Comparison of ENCODE assay signal across 23 mouse cellular contexts in the genomic region with DNA sequence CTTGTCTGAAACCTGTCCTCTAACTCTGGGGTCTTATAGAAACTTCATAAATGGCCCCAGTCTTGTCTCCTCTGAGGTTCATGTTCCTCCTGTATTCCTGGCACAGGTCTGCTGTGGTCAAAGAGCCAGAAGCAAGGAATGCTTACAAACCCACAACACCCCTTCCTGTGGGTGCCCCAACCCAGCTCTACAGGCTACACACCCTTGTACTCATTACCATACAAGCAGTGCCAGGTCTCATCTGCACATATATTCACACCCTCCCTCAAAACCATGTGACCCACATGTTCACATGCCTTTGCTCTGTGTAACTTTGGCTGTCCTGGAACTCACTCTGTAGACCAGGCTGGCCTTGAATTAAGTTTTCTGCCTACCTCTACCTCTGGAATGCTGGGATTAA. TPM values are rescaled to one million over a fixed set of nuclear protein-coding genes. Genes with fewer than 3 reads are reported as not detected.
A peak's percentile ranks its signal among the peaks of the same experiment; 100 is the strongest.
DNase-seq lines count a peak whose midpoint lies in the region; ATAC-seq and TF ChIP-seq lines count a peak whose summit lies in the region.
"Had no signal": no experiment of that assay in that cellular context is flagged by ENCODE, and none has a peak within 500 bp of the region (broad histone marks: within the 10 kb centered on the region; RNA-seq: fewer than 3 reads in every experiment).

No protein-coding gene starts in this region.

- TF ChIP-seq POLR2A in lung, adult 2 months (IDR thresholded peaks at IDR 0.05; ENCODE audit: borderline replicate concordance, extremely low read depth, low read depth, low read length), result no peak

- no peak for DNase-seq in forebrain, postnatal 0 days
- no peak for DNase-seq in lung, adult 2 months
- DNase-seq in cerebellum, adult 8-10 months, result no peak
- DNase-seq in c-Kit-positive CD71-positive TER-119-positive erythroid progenitor cells, embryonic 14.5 days (ENCODE audit: low spot score), result no peak
- DNase-seq in kidney, postnatal 36 days, result no peak
- DNase-seq: adrenal gland, adult 8-10 months; cerebellum, postnatal 10 days; gastrocnemius, adult 2 months; left cerebral cortex, postnatal 4 days had no signal

- ATAC-seq in forebrain, embryonic 12.5 days (ENCODE audit: low FRiP score), result no peak
- no peak for ATAC-seq in forebrain, postnatal 0 days
- peak; percentile 48; the same call in 1 of the 2 replicates for ATAC-seq in lung, embryonic 16.5 days (ENCODE audit: low read depth)
- 0 out of 2 replicates have a peak, but pooled peaks have one; percentile 26 for ATAC-seq in forebrain, embryonic 15.5 days (replicated peaks)
- ATAC-seq: intestine, embryonic 16.5 days; midbrain, embryonic 15.5 days had no signal

- H3K4me1 ChIP-seq in forebrain, embryonic 12.5 days, result no peaks in the 10 kb centered on the region
- no peaks in the 10 kb centered on the region for H3K4me1 ChIP-seq in forebrain, postnatal 0 days (ENCODE audit: insufficient read depth)
- H3K4me1 ChIP-seq in lung, embryonic 16.5 days (replicated peaks; ENCODE audit: control insufficient read depth, insufficient read depth, low read length), result no peaks in the 10 kb centered on the region
- H3K4me1 ChIP-seq in lung, adult 2 months (ENCODE audit: control insufficient read depth, insufficient read depth, low read length), result no peaks in the 10 kb centered on the region
- no peaks in the 10 kb centered on the region for H3K4me1 ChIP-seq in forebrain, embryonic 15.5 days
- H3K4me1 ChIP-seq: heart, embryonic 12.5 days; midbrain, embryonic 15.5 days had no signal

- H3K9me3 ChIP-seq in forebrain, embryonic 12.5 days, result no peaks in the 10 kb centered on the region
- no peaks in the 10 kb centered on the region for H3K9me3 ChIP-seq in forebrain, postnatal 0 days (ENCODE audit: low read length)
- no peaks in the 10 kb centered on the region for H3K9me3 ChIP-seq in lung, embryonic 16.5 days (ENCODE audit: control insufficient read depth, low read length)
- no peaks in the 10 kb centered on the region for H3K9me3 ChIP-seq in forebrain, embryonic 15.5 days
- H3K9me3 ChIP-seq: heart, embryonic 12.5 days; midbrain, embryonic 15.5 days had no signal

- no peaks in the 10 kb centered on the region for H3K27me3 ChIP-seq in forebrain, embryonic 12.5 days
- H3K27me3 ChIP-seq in forebrain, postnatal 0 days (ENCODE audit: insufficient read depth, low read length), result no peaks in the 10 kb centered on the region
- H3K27me3 ChIP-seq in lung, embryonic 16.5 days (ENCODE audit: control insufficient read depth, insufficient read depth, low read depth, low read length), result no peaks in the 10 kb centered on the region
- no peaks in the 10 kb centered on the region for H3K27me3 ChIP-seq in forebrain, embryonic 15.5 days
- H3K27me3 ChIP-seq: midbrain, embryonic 15.5 days had no signal

- peaks cover 16% of the 10 kb centered on the region; the same call in 1 of the 2 replicates for H3K36me3 ChIP-seq in forebrain, embryonic 12.5 days (replicated peaks)
- no peaks in the 10 kb centered on the region for H3K36me3 ChIP-seq in forebrain, postnatal 0 days (ENCODE audit: insufficient read depth)
- no peaks in the 10 kb centered on the region for H3K36me3 ChIP-seq in lung, embryonic 16.5 days (ENCODE audit: control insufficient read depth, insufficient read depth, low read length)
- H3K36me3 ChIP-seq in forebrain, embryonic 15.5 days, result no peaks in the 10 kb centered on the region
- H3K36me3 ChIP-seq: heart, embryonic 12.5 days; midbrain, embryonic 15.5 days had no signal

- H3K4me2 ChIP-seq in forebrain, embryonic 12.5 days, result no peak overlapping the region
- no peak overlapping the region for H3K4me2 ChIP-seq in forebrain, postnatal 0 days (ENCODE audit: low read depth)
- no peak overlapping the region for H3K4me2 ChIP-seq in lung, embryonic 16.5 days (ENCODE audit: low read depth, low read length)
- H3K4me2 ChIP-seq in forebrain, embryonic 15.5 days (replicated peaks), result no peak overlapping the region
- H3K4me2 ChIP-seq: heart, embryonic 12.5 days; midbrain, embryonic 15.5 days had no signal

- no peak for TF ChIP-seq CTCF in forebrain, postnatal 0 days (IDR thresholded peaks at IDR 0.05; ENCODE audit: low read depth)
- no peak for TF ChIP-seq CTCF in lung, adult 2 months (IDR thresholded peaks at IDR 0.05; ENCODE audit: insufficient read depth, low read length)

- H3K9ac ChIP-seq in forebrain, embryonic 12.5 days, result no peak overlapping the region
- H3K9ac ChIP-seq in forebrain, postnatal 0 days, result no peak overlapping the region
- no peak overlapping the region for H3K9ac ChIP-seq in lung, embryonic 16.5 days (ENCODE audit: low read length)
- no peak overlapping the region for H3K9ac ChIP-seq in forebrain, embryonic 15.5 days (replicated peaks)
- H3K9ac ChIP-seq: heart, embryonic 12.5 days; liver, embryonic 14.5 days; midbrain, embryonic 15.5 days had no signal

- H3K27ac ChIP-seq in forebrain, embryonic 12.5 days, result 0 out of 2 replicates have a peak overlapping the region, but pooled peaks have one; percentile 13
- H3K27ac ChIP-seq in forebrain, postnatal 0 days (ENCODE audit: low read depth, low read length), result no peak overlapping the region
- H3K27ac ChIP-seq in lung, embryonic 16.5 days (ENCODE audit: low read length), result 0 out of 2 replicates have a peak overlapping the region, but pooled peaks have one; percentile 3
- H3K27ac ChIP-seq in forebrain, embryonic 15.5 days (replicated peaks), result peak overlapping the region; percentile 13; the same call in 1 of the 2 replicates
- H3K27ac ChIP-seq: gastrocnemius, adult 2 months; liver, embryonic 14.5 days; midbrain, embryonic 15.5 days had no signal

- H3K4me3 ChIP-seq in forebrain, embryonic 12.5 days (replicated peaks), result no peak overlapping the region
- no peak overlapping the region for H3K4me3 ChIP-seq in forebrain, postnatal 0 days (ENCODE audit: low read depth, low read length)
- H3K4me3 ChIP-seq in lung, embryonic 16.5 days (ENCODE audit: low read length), result no peak overlapping the region
- H3K4me3 ChIP-seq in lung, adult 2 months (replicated peaks; ENCODE audit: extremely low read depth, low read depth, low read length), result no peak overlapping the region
- no peak overlapping the region for H3K4me3 ChIP-seq in forebrain, embryonic 15.5 days
- H3K4me3 ChIP-seq: gastrocnemius, adult 2 months; heart, embryonic 12.5 days; midbrain, embryonic 15.5 days; myocyte had no signal

RNA-seq across cellular contexts. Expression of a gene that starts 38.2 kb away (rescaled TPM):
- polyA plus RNA-seq in forebrain, embryonic 12.5 days (2016; fragmentation: Nextera tagmentation; extraction: Ambion mirVana), result 16.0 and 22.0 TPM in 2 replicates
- 18.7 and 20.5 TPM in 2 replicates for total RNA-seq in forebrain, postnatal 0 days (2014; rRNA removed)
- 13.6 and 14.1 TPM in 2 replicates for polyA plus RNA-seq in forebrain, postnatal 0 days (2015; fragmentation: Nextera tagmentation; extraction: Ambion mirVana)
- polyA plus RNA-seq in lung, embryonic 16.5 days (2015; fragmentation: Nextera tagmentation; extraction: Ambion mirVana), result 2.5 and 3.3 TPM in 2 replicates
- polyA plus RNA-seq in lung, adult 2 months (2012; rRNA removed), result 9.7 and 10.8 TPM in 2 replicates
- polyA plus RNA-seq in forebrain, embryonic 15.5 days (2015; fragmentation: Nextera tagmentation; extraction: Ambion mirVana), result 22.3 and 24.4 TPM in 2 replicates
- total RNA-seq: adrenal gland, adult 8-10 months; CH12.LX; gastrocnemius, adult 2 months; granulocyte monocyte progenitor cell, adult 5-6 weeks; heart, postnatal 25 days; megakaryocyte-erythroid progenitor cell, adult 5-6 weeks; MEL had no signal
- polyA plus RNA-seq: intestine, embryonic 16.5 days; liver, embryonic 14.5 days; myocyte; small intestine, adult 2 months had no signal

Comparison
In these comparisons a context has a peak if more than half of its experiments do, and no peak if none do; other contexts are left out.
1. ATAC-seq: peak in lung, embryonic 16.5 days (single experiment) and forebrain, embryonic 15.5 days (single experiment); none in forebrain, embryonic 12.5 days (single experiment) and forebrain, postnatal 0 days (single experiment).